Mouse (Mus musculus) CD4-positive, CD25-positive, alpha-beta regulatory T cell, adult 2 months (primary cell): ENCODE measurements around the gene Ddah2.

Experiments
- DNase-seq: peaks from one replicate; pipeline ENCODE4 v3.0.0-alpha.2; 2012; ENCODE audit warnings: low read depth, low spot score

Gene Ddah2

DNA sequence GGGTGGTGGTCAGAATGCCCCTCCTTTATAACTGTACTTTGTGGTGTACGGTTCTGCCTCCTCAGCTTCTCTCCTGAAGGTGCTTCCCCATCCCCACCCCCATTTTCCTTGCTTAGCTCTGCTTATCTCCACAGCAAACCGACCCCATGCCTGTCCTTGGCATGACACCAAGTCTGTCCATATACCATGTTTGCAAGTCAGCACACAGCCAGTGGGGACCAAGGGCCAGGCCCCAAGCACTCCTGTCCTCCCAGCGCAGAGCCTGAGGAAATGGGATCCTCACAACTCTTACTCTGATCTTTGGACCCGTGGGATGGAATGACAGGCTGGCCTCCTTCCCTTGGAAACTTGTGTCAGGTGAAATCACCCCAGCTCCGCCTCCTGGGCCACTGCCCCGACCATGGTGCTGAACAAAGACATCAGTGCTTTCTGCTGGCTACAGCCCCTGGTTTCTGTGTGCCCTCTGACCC, 44.4 kb downstream of the Ddah2 start:
- no peak for DNase-seq

DNA sequence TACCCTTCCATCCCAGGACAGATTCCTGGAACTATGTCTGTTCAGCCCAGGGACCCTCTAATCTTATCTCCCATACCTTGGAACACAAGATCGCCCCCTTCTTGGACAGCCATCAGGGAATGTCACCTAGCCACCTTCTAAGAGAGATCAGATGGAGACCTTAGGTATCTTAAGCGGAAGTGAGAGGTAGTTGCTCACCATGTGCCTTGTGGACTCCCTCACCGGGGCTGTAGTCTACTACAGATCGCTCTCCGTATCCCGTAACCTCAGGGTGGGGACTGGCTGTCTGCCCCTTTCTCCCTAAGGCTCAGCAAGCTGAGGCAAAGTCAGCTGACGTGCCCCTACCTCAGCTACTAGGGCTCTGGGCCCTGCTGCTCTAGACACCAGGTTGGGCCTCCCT, 45.2 kb downstream of the Ddah2 start:
- DNase-seq = no peak

DNA sequence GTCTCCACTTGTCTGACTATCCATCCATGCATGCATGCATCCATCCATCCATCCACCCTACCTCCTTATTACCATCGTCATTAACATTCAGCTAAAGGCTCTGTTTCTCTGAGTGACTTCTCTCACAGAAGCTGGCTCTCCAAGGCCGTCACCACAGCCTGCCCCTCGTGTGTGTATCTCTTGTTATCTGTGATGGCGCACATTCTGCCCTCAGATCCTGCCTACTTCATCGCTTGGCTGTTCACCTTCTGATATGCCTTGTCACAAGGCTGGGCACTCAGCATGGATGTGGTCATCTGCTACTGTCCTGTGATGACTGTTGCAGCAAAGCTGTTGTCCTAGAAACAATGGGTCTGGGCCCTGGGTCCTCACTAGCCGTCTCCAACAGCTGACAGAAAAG, 45.9 kb downstream of the Ddah2 start:
- DNase-seq = no peak

DNA sequence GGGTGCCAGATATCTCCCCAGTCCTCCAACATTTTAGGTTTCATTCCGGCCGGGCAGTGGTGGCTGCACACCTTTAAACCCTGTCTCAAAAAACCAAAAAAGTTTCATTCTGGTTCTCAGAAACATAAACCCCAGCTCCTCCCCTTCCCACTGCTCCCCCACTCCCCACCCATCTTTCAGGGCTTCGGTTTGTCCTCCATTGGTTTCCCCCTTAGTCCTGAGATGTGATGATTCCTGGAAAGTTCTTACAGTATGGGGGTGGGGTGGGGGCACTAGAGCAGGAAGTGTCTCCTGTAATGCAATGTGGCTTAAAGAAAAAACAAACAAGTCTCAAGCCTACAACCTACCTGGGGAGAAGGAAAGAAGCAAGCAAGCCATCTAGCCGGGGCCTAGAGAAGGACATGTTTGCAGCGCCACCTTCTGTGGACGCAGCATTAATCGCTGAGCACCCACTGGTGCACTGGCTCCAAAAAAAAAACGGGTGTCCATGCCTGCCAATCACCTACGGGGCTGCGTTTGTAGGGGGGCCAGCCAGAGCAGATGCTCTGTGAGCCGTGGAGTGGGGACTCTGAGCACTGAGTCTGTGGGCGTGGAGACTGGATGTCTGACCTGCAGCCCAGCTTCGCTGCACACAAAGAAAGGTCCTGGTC, 47.0 kb downstream of the Ddah2 start:
- peak; percentile 63 for DNase-seq

DNA sequence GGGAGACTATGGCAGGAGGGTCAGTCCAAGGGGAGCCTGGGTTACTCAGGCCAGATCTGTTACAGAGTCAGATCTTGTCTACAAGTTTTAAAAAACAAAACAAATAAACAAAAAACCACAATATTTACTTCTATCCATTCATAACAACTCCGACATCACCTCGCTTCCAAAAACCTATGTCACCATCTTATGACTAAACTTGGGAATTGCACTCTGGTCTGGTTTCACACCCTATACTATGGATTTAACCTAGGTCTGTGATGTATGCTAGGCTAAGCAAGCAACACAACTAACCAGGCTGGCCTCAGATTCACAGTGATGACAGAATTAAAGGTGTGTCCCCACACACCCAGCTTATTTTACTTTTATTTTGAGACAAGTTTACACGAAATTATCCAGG, 47.7 kb downstream of the Ddah2 start:
- no peak for DNase-seq

DNA sequence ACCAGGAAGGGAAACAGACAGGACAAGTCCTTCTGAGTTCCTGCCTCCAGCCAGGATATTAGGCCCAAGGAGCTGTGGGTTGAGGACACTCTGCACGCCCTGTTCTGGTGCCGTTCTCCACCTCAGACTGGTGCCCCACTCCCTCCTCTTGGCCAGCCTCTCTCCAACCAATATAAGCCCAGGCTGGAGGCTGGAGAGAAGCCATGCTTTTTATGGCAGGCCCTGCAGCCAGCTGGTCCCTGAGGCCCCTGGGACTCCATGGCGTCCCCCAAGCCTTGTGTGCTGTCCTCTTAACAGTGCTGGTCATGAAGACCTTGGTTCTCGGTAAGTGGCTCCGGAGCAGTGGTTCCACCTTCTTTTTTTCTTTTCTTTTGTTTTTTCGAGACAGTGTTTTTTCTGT, 49.3 kb downstream of the Ddah2 start, which contains the start of gene Ly6g5c:
TSS of gene Ly6g5c (plus strand) at position 183 of the 400 bp plus-strand sequence.
- no peak for DNase-seq
